Mouse (Mus musculus): ENCODE measurements at regions not wholly inside any gene's neighbourhood (a gene's known extent, or its start where the extent isn't known, plus 50 kb on each side); places are given as distances from the start of the nearest gene placed in this dataset.

- DNase-seq (ENCODE audit: low spot score in 2 of 2): no peak
These were observed 252.1 kb upstream of the Zmiz1 start for GRCm38 (mm10) chr14:25206855-25207254.

- DNase-seq (ENCODE audit: low spot score in 2 of 2): no peak
These were observed 251.6 kb upstream of the Zmiz1 start for GRCm38 (mm10) chr14:25207422-25207821.

- no peak for DNase-seq (ENCODE audit: low spot score in 2 of 2)
These were observed 250.5 kb upstream of the Zmiz1 start for GRCm38 (mm10) chr14:25208221-25209056.

- DNase-seq (ENCODE audit: low spot score in 2 of 2): no peak
These were observed 245.9 kb upstream of the Zmiz1 start for GRCm38 (mm10) chr14:25213056-25213455.

GRCm38 (mm10) chr14:25223091-25223490, 235.9 kb upstream of the Zmiz1 start:
- no peak for DNase-seq (ENCODE audit: low spot score in 2 of 2)

GRCm38 (mm10) chr14:25225214-25225613, 233.8 kb upstream of the Zmiz1 start:
- DNase-seq (ENCODE audit: low spot score in 2 of 2): peak in 1 of 2 experiments; percentile 44

GRCm38 (mm10) chr14:25226155-25226839, 232.7 kb upstream of the Zmiz1 start:
- peak; percentile 89 to 91 for DNase-seq (ENCODE audit: low spot score in 2 of 2)

- DNase-seq (ENCODE audit: low spot score in 2 of 2): no peak
These were observed 232.0 kb upstream of the Zmiz1 start for GRCm38 (mm10) chr14:25226840-25227506.

- DNase-seq (ENCODE audit: low spot score in 2 of 2): no peak
These were observed 230.5 kb upstream of the Zmiz1 start for GRCm38 (mm10) chr14:25228321-25229047.

GRCm38 (mm10) chr14:25229569-25229968, 229.4 kb upstream of the Zmiz1 start:
- no peak for DNase-seq (ENCODE audit: low spot score in 2 of 2)

- DNase-seq (ENCODE audit: low spot score in 2 of 2): no peak
These were observed 227.1 kb upstream of the Zmiz1 start for GRCm38 (mm10) chr14:25231881-25232280.

- peak; percentile 39 to 53 for DNase-seq (ENCODE audit: low spot score in 2 of 2)
These were observed 222.5 kb upstream of the Zmiz1 start for GRCm38 (mm10) chr14:25236421-25236973.

GRCm38 (mm10) chr14:25239335-25239960, 219.5 kb upstream of the Zmiz1 start:
- no peak for DNase-seq (ENCODE audit: low spot score in 2 of 2)

- no peak for DNase-seq (ENCODE audit: low spot score in 2 of 2)
These were observed 216.2 kb upstream of the Zmiz1 start for GRCm38 (mm10) chr14:25242753-25243152.

GRCm38 (mm10) chr14:25243289-25243688, 215.7 kb upstream of the Zmiz1 start:
- DNase-seq (ENCODE audit: low spot score in 2 of 2): no peak

GRCm38 (mm10) chr14:25243698-25244097, 215.3 kb upstream of the Zmiz1 start:
- no peak for DNase-seq (ENCODE audit: low spot score in 2 of 2)

GRCm38 (mm10) chr14:25244841-25245240, 214.1 kb upstream of the Zmiz1 start:
- DNase-seq (ENCODE audit: low spot score in 2 of 2): no peak

- DNase-seq (ENCODE audit: low spot score in 2 of 2): no peak
These were observed 213.3 kb upstream of the Zmiz1 start for GRCm38 (mm10) chr14:25245691-25246090.

GRCm38 (mm10) chr14:25248941-25249340, 210.0 kb upstream of the Zmiz1 start:
- no peak for DNase-seq (ENCODE audit: low spot score in 2 of 2)

Measured in left cerebral cortex, adult 18-20 months (tissue).